Mouse (Mus musculus) brain, embryonic 14.5 days (tissue): Measurements from ENCODE around the gene Actc1.

Experiments
- CTCF ChIP-seq: fragments of 200-500 bp; IDR thresholded peaks from 2 replicates; pipeline ENCODE4 v1.5.1; 2012; ENCODE audit warnings: inconsistent platforms, mild to moderate bottlenecking, moderate library complexity, borderline replicate concordance; ENCODE audit not compliant: insufficient read depth, insufficient read length; ENCODE audit errors: extremely low read depth
- POLR2A ChIP-seq: fragments of 200-500 bp; IDR thresholded peaks from 2 replicates; pipeline ENCODE4 v1.6.1; 2012; ENCODE audit warnings: mild to moderate bottlenecking, inconsistent platforms, borderline replicate concordance; ENCODE audit not compliant: poor library complexity, insufficient read depth, insufficient read length, severe bottlenecking; ENCODE audit errors: extremely low read depth

GRCm38 (mm10) chr2:113997484-113997883 is 55.9 kb downstream of the Actc1 start:
- TF ChIP-seq POLR2A (no peak), CTCF (no peak)
